Mouse (Mus musculus): ENCODE measurements at regions not wholly inside any gene's neighbourhood (a gene's known extent, or its start where the extent isn't known, plus 50 kb on each side); places are given as distances from the start of the nearest gene placed in this dataset.

GRCm38 (mm10) chr7:111417735-111418134 is 334.9 kb upstream of the Eif4g2 start:
- no peak for TF ChIP-seq CTCF (conservative IDR thresholded peaks at IDR 0.05; ENCODE audit: low read length)
- no peak for TF ChIP-seq NANOG (IDR thresholded peaks at IDR 0.05; ENCODE audit: borderline replicate concordance, low read length)
- no peak for TF ChIP-seq POU5F1 (IDR thresholded peaks at IDR 0.05; ENCODE audit: borderline replicate concordance, low read length)

Measured in E14TG2a.4 (cell line).